Mouse (Mus musculus) skeletal muscle tissue, adult 2 months (tissue): ENCODE measurements around the gene Mybph.

Source experiments
- DNase-seq: peaks from one replicate; pipeline ENCODE4 v3.0.0-alpha.2; 2012; ENCODE audit warnings: low read depth, low spot score

Mybph gene

GRCm38 (mm10) chr1:134211043-134211442, 17.8 kb downstream of the Mybph start:
- no peak for DNase-seq

DNA sequence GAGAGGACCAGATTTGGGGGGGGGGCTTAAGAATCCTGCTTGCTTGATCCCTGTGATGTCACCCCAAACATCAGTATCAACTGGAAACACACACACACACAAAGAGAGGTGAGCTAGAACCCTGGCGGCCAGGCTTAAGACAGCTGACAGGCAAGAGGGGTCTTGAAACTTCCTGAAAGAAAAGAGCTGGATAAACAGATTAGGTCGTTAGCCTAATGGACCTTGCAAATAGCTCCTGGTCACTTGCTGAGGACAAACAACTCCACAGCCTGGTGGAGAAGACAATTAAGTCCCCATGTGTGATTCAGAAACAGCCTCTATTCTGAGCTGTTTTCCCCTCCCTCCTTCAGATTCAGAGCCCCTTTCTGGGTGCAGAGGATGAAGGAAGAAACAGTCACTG, 18.4 kb downstream of the Mybph start:
- DNase-seq = no peak

GRCm38 (mm10) chr1:134212351-134212750, 19.1 kb downstream of the Mybph start:
- no peak for DNase-seq

DNA sequence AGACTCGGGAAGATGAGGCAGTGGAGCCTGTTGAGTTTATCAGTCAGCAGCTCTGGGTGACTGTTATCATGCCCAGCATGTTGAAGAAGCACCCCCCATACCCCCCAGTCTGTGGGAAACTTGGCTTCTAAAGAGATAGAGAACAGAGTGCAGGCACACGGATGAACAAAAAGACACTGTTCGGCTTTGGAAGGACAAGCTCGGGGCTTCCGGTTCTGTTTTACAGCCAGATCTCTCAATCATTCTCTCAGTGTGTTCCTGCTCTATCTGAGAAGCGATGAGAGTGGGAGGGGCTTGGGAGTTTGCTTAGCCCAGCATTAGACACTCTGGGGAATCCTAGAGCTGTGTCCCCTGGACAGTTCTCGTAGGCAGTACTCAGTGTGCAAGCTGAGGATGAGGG, 20.2 kb downstream of the Mybph start:
- DNase-seq = no peak

- DNase-seq = no peak
These were observed 21.8 kb downstream of the Mybph start for GRCm38 (mm10) chr1:134215059-134215458.

- no peak for DNase-seq
These were observed 22.7 kb downstream of the Mybph start for GRCm38 (mm10) chr1:134215751-134216628.

GRCm38 (mm10) chr1:134216629-134216971, 23.4 kb downstream of the Mybph start:
- no peak for DNase-seq

- DNase-seq = no peak
These were observed 23.8 kb downstream of the Mybph start for GRCm38 (mm10) chr1:134217028-134217481.

- DNase-seq = no peak
These were observed 24.7 kb downstream of the Mybph start for GRCm38 (mm10) chr1:134217942-134218341.

DNA sequence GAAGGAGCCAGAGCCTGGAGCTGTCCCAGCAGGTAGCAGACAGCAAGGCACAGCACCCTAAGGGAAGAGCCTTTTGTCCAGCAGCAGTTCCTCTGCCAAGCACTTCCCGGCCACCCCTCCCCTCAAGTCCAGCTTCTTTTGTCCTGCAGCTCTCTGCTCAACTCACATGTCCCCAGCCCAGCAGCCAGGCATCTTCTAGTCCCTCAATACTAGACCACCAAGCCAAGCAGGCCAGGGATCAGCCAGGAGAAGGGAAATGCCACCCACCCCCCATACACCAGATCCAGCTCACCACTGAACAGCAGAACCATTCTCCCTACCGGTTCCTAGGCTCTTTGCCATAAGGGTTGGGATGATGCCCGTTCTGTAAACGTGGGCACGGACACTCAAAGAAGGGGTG, 26.4 kb downstream of the Mybph start:
- no peak for DNase-seq

DNA sequence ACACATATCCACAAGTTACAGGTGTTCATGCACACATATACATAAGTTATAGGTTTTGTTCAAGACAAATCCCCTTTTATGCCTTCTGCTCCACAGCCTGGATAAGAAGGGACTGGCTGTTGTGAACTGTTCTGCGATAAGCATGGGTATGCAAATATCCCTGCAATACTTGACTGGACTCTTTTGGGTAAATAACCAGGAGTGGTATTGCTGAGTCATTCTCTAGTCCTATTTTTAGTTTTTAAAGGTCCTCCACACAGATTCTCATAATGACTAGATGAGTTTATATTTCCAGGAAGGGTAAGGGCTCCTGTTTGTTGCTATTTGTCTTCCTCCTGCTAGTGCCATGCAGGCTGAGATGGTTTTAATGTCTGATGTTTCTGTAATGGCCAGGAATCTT, 27.9 kb downstream of the Mybph start:
- DNase-seq = no peak

DNA sequence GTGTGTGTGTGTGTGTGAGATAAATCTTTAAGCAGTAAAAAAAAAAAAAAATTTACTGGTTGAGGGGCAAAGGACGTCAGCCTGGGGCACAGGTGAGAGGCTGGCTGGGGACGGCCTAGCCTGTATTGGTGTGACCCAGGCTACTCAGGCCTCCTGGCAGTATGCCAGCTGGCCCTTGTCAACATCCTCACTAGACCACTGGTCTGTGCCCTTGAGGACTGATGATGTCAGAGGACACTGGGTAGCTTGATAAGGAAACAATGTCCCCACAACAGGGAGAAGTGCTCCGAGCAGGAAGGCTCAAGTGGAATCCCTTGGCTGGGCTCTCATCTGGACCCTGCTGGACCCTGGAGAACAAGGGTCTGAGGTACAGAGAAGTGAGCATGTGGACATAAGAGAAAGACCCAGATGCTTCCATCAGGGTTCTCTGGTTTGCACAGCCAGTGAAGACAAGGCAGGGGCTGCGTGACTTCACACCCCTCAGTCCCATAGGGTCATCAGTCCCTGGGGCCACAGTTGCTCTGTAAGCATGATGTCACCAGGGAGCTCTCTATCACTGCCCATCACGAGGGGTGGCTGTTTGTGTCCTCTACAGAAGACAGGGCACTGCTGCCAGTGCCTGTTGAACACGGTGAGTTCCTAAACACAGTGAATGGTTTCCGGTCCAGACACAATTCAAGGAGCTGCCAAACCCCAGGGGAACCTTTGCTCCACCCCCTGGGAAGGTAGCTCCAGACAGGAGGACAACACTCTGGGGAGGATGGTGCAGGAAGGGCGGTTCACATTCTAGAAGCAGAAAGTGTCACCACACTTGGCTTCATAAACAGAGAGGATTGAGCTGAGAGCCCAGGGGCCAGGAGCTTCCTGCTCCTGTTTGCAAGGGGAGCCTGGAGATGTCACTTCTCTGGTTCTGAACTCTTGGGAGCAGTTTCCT, 29.1 kb downstream of the Mybph start:
- no peak for DNase-seq

- DNase-seq = no peak
These were observed 31.5 kb downstream of the Mybph start for GRCm38 (mm10) chr1:134224649-134225227.

DNA sequence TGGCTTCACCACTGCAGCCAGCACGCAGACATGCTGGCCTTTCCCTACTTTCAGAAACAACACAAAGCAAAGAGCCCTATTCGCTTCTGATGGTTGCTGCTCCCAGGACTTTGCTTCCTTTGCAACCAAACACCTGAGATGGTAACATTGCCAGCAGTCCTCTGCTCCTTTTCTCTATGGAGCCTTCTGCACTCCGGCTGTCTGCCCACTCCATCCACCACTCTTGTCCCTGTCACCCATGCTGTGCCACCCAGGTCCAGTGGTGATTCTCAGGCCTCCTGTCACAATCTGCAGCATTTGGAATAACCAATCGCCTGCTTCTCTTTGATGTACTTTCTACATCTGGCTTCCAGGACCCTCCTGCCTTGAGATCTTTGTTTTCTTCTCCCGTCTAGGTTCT, 32.1 kb downstream of the Mybph start:
- DNase-seq = no peak

- DNase-seq = no peak
These were observed 33.5 kb downstream of the Mybph start for GRCm38 (mm10) chr1:134226739-134227138.

- DNase-seq = no peak
These were observed 36.7 kb downstream of the Mybph start for GRCm38 (mm10) chr1:134229806-134230575.

DNA sequence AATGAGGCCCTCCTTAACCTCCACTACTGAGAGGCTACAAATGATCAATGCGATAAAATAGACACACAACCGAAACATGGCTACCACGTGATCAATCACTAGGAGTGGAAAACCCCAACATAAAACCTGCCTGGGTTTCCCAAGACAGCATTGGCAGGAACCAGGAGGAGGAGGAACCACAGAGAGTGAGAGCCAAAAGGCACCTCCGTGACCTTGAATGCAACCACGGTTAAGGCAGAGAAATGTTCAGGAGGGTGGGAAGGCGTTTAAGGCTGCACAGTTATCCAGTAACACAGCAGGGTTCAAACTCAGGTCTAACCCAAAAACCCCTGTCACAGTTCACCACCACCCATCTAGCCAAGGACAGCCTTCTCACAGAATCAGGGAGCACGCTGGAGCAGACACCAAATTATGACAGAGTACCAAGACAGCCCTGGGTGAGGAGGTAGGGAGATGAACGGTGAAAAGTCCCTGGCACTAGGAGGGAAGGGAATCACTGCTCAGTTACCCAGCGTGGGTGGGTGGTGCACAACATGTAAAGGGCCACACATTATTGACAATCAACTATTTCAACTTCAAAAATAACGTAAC, 37.5 kb downstream of the Mybph start:
- DNase-seq = no peak

DNA sequence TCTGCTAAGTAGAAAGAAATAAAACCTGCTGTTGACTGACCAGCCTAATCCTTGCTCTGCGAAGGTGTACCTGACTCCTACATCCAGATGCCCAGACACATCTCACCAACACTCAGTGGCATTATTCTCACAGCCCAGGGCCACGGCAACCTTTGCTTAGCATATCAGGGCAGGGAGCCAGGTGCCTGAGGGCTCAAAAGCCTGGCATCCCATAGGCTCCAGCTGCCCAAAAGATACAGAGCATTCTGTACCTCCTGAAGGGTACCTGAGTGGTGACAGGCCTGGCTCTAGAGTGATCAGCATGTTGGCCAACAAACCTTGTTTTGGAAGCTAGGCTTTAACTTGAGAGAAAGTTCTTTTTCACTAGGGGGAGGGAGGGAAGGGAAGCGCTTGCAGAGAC, 38.0 kb downstream of the Mybph start:
- no peak for DNase-seq

- no peak for DNase-seq
These were observed 38.4 kb downstream of the Mybph start for GRCm38 (mm10) chr1:134231681-134232080.

- DNase-seq = no peak
These were observed 39.1 kb downstream of the Mybph start for GRCm38 (mm10) chr1:134232326-134232725.
